Mouse (Mus musculus) bone marrow macrophage, adult 2 months (primary cell): ENCODE data around the gene Rnf31.

Experiments
- CTCF ChIP-seq: IDR thresholded peaks from 2 replicates; pipeline ENCODE4 v1.5.1; 2012; ENCODE audit warnings: low read depth, mild to moderate bottlenecking, low read length, moderate library complexity
- POLR2A ChIP-seq: IDR thresholded peaks from 2 replicates; pipeline ENCODE4 v1.6.1; 2012; ENCODE audit warnings: mild to moderate bottlenecking, low read depth, low read length, borderline replicate concordance

GRCm38 (mm10) chr14:55576376-55576775 is 15.1 kb upstream of the Rnf31 start:
- TF ChIP-seq POLR2A (no peak), CTCF (no peak)
